Mouse (Mus musculus) embryonic stem cell, embryonic (primary cell): ENCODE results near the gene Slc15a5.

Source experiments
- CTCF ChIA-PET, 4 experiments: fragments of 300-600 bp in 2 of 4; fragments of 350-600 bp in 2 of 4; sonication (Branson Sonifier 250); formaldehyde crosslinking; loops; one replicate each; lab custom pipeline; 2022; ENCODE audit warnings: inconsistent platforms in 2 of 4; lab: Charles Lee
- POLR2A ChIA-PET, 4 experiments: fragments of 300-600 bp in 2 of 4; fragments of 350-600 bp in 2 of 4; sonication (Branson Sonifier 250); formaldehyde crosslinking; loops; one replicate each; lab custom pipeline; 2022; ENCODE audit warnings: antibody characterized with exemption in 4 of 4, inconsistent platforms in 1 of 4; lab: Charles Lee

Gene Slc15a5

GRCm38 (mm10) chr6:137985169-137985568, 94.5 kb downstream of the Slc15a5 start:
- CTCF ChIA-PET = no interaction called here
- POLR2A ChIA-PET = no interaction called here

GRCm38 (mm10) chr6:137982195-137982737, 97.5 kb downstream of the Slc15a5 start:
- ChIA-PET POLR2A (interaction anchor here in 2 of 4 experiments (0.5 to 1.5 kb wide), 2 partner anchors 10 to 401 kb away, joined by 4 to 5 read pairs; no protein-coding TSS in a partner anchor), CTCF (no interaction called here)

- ChIA-PET POLR2A (interaction anchor here in 1 of 4 experiments (0.6 kb wide), 1 partner anchor 368 kb away, joined by 3 read pairs; no protein-coding TSS in a partner anchor), CTCF (interaction anchor here in 2 of 4 experiments (0.8 to 1.9 kb wide), 2 partner anchors 9 to 190 kb away, joined by 3 to 4 read pairs; no protein-coding TSS in a partner anchor)
These were observed 98.6 kb downstream of the Slc15a5 start for GRCm38 (mm10) chr6:137980905-137981696.

- POLR2A ChIA-PET = no interaction called here
- CTCF ChIA-PET = interaction anchor here in 2 of 4 experiments (0.8 to 1.9 kb wide), 2 partner anchors 10 to 190 kb away, joined by 3 to 4 read pairs; no protein-coding TSS in a partner anchor
These were observed 99.3 kb downstream of the Slc15a5 start for GRCm38 (mm10) chr6:137980413-137980812.

DNA sequence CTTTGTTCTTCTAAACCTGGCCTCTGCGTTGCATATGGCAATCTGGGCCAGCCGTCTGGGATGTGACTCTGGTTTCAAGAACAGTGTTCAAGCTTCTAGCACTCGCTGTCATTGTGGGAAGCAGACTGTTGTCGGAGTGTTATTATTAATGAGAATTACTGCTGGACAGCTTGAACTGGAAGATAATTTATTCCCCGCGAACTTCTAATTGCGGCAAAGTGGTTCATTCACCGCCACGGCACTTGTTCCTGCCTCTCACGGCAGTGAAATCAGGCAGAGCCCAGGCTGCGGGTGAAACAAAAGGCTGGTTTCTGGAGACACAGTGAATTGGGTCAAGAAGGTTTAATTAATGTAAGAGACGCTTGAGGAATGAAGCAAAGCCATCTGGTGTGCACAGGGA, 99.9 kb downstream of the Slc15a5 start:
- ChIA-PET POLR2A (no interaction called here), CTCF (interaction anchor here in 1 of 4 experiments (1.9 kb wide), 1 partner anchor 10 kb away, joined by 4 read pairs; no protein-coding TSS in a partner anchor)

DNA sequence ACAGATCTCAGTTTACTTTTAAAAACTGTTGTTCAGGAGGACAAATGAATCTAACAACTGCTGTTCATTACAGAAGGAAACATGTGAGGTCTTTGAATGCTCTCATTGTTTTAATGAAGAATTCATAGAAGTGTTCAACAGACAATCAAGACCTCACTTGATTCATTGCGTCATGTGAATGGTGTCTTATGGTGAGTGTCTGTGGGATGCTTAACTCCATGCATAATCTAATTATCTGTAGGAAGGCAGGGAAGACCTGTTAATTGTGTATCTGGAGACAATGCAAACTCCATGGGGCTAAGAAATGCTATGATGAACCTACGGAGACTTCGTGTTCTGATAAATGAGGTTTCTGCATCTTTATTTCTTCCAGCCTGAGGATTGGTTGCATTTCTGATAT, 103.7 kb downstream of the Slc15a5 start:
- ChIA-PET CTCF (no interaction called here), POLR2A (interaction anchor here in 1 of 4 experiments (0.6 kb wide), 1 partner anchor 314 kb away, joined by 6 read pairs; no protein-coding TSS in a partner anchor)

DNA sequence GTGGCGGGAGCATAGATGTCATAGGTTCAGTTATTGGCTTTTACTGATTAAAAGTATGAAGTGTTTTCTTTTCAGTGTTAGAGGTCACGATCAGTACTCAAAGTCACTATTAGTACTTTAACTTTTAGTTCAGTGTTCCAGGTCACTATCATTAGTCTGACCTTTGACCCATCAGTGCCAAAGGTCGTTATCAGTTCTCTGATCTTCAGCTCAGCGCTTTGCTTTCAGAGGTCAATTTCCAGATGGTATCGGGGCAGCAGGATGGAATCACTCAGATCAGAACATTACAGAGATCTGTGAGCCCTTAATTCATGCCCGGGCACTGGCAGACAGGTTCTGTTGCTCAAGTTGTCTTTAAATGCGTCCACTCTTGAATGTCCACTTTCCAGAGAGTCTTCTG, 116.0 kb downstream of the Slc15a5 start:
- ChIA-PET POLR2A (no interaction called here), CTCF (no interaction called here)

DNA sequence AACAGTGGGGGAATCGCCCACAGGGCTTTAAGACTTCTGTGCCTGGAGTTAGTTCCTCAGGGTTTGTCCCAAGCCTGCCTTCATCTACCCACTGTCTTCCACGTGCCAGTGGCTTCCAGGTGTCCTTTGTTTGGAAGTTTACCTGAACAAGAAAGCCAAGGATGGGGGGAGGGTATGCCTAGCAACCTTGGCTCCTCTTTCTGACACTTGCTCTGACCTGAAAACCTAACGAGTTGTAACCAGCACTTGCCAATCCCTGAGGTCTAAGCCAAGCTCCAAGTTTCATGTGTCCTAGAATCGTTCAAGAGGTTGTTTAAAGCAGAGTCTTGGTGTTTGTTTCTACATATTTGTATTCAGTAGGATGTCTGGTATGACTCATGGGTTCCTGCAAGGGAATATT, 116.9 kb downstream of the Slc15a5 start:
- ChIA-PET CTCF (interaction anchor here in 1 of 4 experiments (0.5 kb wide), 1 partner anchor 67 kb away, joined by 6 read pairs; no protein-coding TSS in a partner anchor), POLR2A (interaction anchor here in 1 of 4 experiments (0.6 kb wide), 1 partner anchor 613 kb away, joined by 4 read pairs; no protein-coding TSS in a partner anchor)

DNA sequence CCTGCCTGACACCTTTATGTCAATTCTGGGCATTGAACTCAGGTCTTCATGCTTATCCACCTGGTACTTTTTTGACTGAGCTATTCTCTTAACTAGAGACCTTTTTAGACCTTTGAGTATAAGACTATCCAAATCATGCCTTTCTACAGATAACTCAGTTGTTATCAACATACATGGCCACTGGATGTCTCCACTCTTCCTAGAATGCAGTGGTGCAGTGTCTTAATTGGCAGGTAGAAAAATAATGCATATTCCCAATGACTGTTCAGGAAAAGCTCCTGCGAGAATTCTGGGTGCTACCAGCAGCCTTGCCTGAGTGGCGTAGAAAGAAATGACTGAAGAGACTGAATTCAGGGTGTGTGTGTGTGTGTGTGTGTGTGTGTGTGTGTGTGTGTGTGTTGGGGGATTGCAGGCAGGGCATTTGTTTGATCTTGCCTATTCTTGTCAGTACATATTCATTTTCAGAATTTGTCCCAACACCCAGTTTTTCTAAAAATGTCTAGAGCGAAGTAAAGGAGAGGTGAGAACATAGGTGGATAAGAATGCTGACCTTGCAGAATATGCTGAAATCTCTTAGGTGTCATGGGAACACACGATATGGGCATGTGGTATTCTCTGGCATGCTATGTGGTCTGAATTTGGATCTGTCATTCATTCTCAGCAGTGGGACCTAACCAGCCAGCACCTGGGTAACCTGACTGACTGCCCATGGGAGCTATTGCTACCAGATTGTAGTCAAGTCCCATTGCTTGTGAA, 119.5 kb downstream of the Slc15a5 start:
- POLR2A ChIA-PET = no interaction called here
- CTCF ChIA-PET = no interaction called here

GRCm38 (mm10) chr6:137957630-137958029, 122.1 kb downstream of the Slc15a5 start:
- CTCF ChIA-PET = interaction anchor here in 1 of 4 experiments (0.6 kb wide), 1 partner anchor 160 kb away, joined by 3 read pairs; no protein-coding TSS in a partner anchor
- POLR2A ChIA-PET = interaction anchor here in 1 of 4 experiments (1.0 kb wide), 1 partner anchor 20 kb away, joined by 4 read pairs; no protein-coding TSS in a partner anchor

DNA sequence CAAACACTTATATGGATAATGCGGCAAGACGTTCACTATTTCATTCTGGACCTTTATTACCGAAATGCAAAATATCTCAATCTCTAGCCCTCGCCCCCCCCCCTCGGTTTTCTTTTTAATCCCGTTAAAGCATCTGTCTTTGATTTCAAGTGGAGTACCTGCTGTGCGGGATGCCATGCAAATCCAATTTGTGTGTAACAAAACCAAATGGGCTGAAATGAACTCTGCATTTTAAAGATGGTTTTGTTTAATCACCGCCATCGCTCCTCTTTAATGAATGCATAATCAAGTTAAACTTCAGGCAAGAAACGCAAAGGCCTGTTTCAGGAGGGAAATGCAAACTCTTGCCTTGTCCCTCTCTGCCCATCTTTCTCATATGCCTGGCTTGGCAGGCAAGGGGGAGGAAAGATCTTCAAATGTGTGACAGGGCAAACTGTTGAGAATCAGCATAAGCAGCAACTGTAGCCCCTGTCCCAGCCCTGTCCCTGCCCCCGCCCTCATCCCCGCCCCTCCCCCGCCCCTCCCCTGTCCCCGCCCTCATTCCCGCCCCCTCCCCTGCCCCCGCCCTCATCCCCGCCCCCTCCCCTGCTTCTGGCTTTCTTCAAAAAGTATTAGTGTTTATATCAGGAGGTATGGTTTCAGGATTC, 122.8 kb downstream of the Slc15a5 start:
- ChIA-PET CTCF (no interaction called here), POLR2A (no interaction called here)

DNA sequence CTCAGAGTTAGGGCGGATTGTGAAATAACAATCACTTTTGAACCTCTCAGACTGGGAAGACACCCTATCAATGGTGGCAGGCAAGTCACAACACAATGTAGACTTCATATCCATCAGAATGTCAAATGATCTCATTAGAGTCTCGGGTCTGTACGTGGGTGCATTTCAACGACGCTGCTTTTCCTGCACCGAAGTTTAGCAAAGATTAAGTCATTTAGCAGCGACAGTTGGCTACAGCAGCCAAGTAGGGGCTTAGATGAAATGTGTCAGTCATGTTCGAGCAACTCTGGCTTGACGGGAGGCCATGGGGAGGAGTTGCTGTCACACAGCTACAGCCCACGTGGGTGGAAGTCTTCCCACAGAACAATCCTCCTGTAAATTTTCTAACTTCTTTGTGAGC, 133.2 kb downstream of the Slc15a5 start:
- CTCF ChIA-PET = no interaction called here
- POLR2A ChIA-PET = no interaction called here

DNA sequence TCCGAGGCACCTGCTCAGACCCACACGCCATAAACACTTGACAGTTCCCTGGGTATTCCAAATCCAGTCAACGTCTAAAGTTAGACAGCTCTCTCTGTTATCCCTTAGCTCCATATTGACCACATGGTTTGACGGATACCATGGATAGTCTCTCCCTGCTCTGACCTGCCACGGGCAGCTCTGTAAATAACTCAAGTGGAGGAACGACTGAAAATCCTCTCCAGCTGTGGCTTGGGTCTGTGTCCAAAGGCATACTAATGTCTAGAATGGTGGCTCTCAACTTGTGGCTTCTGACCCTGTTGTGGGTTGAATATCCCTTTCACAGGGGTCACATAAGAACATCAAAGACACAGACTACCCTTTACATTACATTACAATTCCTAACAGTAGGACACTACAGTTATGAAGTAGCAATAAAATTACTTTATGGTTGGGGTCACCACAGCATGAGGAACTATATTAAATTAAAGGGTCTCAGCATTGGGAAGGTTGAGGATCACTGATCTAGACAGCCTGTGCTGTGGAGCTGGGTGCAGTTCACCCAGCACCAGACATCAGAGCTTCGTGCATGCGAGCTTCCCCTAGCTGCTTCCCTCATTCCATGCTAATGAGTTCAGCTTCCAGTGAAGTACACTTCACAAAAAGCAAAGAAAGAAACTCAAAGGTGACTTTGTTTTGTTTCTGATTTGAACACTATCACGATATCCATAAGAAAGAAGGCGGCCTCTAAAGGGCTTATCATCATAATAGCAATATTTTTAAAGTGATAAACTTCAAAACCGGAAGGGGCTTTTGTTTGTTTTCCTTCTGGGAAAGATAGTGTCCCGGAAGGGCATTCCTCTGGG, 139.1 kb downstream of the Slc15a5 start:
- ChIA-PET POLR2A (interaction anchor here in 1 of 4 experiments (0.6 kb wide), 1 partner anchor 169 kb away, joined by 3 read pairs; no protein-coding TSS in a partner anchor), CTCF (no interaction called here)

GRCm38 (mm10) chr6:137937541-137937940, 142.2 kb downstream of the Slc15a5 start:
- ChIA-PET CTCF (no interaction called here), POLR2A (no interaction called here)

- POLR2A ChIA-PET = interaction anchor here in 1 of 4 experiments (1.2 kb wide), 1 partner anchor 53 kb away, joined by 3 read pairs; no protein-coding TSS in a partner anchor
- CTCF ChIA-PET = no interaction called here
These were observed 143.4 kb downstream of the Slc15a5 start for GRCm38 (mm10) chr6:137936268-137936667.

DNA sequence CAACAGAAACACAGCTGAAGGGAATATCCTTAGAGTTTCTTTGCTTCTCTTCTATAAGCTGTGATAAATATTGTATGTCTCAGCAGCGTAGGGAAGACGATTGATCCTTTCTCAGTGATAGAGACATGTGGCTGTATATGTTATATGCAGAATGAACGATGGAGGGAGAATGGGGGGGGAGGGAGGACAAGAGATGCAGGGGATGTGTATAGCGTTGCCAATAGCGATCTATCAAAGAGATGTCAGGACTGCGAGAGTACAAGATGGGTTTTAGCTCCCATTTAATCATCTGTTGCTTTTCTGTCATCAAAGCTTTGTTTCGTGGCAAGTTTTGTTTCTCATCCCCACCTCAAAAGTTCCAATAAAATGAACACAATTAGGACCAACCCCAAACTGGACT, 143.9 kb downstream of the Slc15a5 start:
- CTCF ChIA-PET = no interaction called here
- POLR2A ChIA-PET = interaction anchor here in 1 of 4 experiments (1.2 kb wide), 1 partner anchor 54 kb away, joined by 3 read pairs; no protein-coding TSS in a partner anchor

GRCm38 (mm10) chr6:137935341-137935740, 144.4 kb downstream of the Slc15a5 start:
- POLR2A ChIA-PET = no interaction called here
- CTCF ChIA-PET = no interaction called here
